Mouse (Mus musculus) urinary bladder, postnatal 25 days (tissue): ENCODE measurements at regions not wholly inside any gene's neighbourhood (a gene's known extent, or its start where the extent isn't known, plus 50 kb on each side); places are given as distances from the start of the nearest gene placed in this dataset.
A peak's percentile ranks its signal among the peaks of the same experiment; 100 is the strongest.

ENCODE experiments used
- DNase-seq: peaks from one replicate; pipeline ENCODE4 v3.0.0; 2022; ENCODE audit warnings: low spot score

- DNase-seq, result no peak
Measured at GRCm38 (mm10) chr1:190639846-190640245, 271.7 kb downstream of the Rps6kc1 start.

- DNase-seq, result peak; percentile 0
Measured at GRCm38 (mm10) chr1:190634935-190635334, 276.6 kb downstream of the Rps6kc1 start.

- DNase-seq, result peak; percentile 1
Measured at GRCm38 (mm10) chr1:190631641-190632040, 279.9 kb downstream of the Rps6kc1 start.

- DNase-seq, result no peak
Measured at GRCm38 (mm10) chr1:190630193-190630592, 281.4 kb downstream of the Rps6kc1 start.

- no peak for DNase-seq
Measured at GRCm38 (mm10) chr1:190623916-190624315, 287.7 kb downstream of the Rps6kc1 start.

GRCm38 (mm10) chr1:190600425-190600824, 311.1 kb downstream of the Rps6kc1 start:
- DNase-seq, result no peak

GRCm38 (mm10) chr1:190599622-190600021, 311.9 kb downstream of the Rps6kc1 start:
- no peak for DNase-seq

GRCm38 (mm10) chr1:190596209-190596608, 315.4 kb downstream of the Rps6kc1 start:
- no peak for DNase-seq

GRCm38 (mm10) chr1:190591621-190592020, 319.9 kb downstream of the Rps6kc1 start:
- no peak for DNase-seq

GRCm38 (mm10) chr1:190589586-190589985, 322.0 kb downstream of the Rps6kc1 start:
- DNase-seq, result no peak

GRCm38 (mm10) chr1:190583272-190583671, 328.3 kb downstream of the Rps6kc1 start:
- DNase-seq, result no peak

GRCm38 (mm10) chr1:190580653-190581052, 330.9 kb downstream of the Rps6kc1 start:
- no peak for DNase-seq

- no peak for DNase-seq
Measured at GRCm38 (mm10) chr1:190570981-190571380, 340.6 kb downstream of the Rps6kc1 start.

- no peak for DNase-seq
Measured at GRCm38 (mm10) chr1:190570563-190570962, 341.0 kb downstream of the Rps6kc1 start.

- DNase-seq, result no peak
Measured at GRCm38 (mm10) chr1:190566744-190567143, 344.8 kb downstream of the Rps6kc1 start.

- no peak for DNase-seq
Measured at GRCm38 (mm10) chr1:190562865-190563457, 348.6 kb downstream of the Rps6kc1 start.

- no peak for DNase-seq
Measured at GRCm38 (mm10) chr1:190560086-190560485, 351.5 kb downstream of the Rps6kc1 start.

- DNase-seq, result no peak
Measured at GRCm38 (mm10) chr1:190541892-190542291, 369.7 kb downstream of the Rps6kc1 start.

- DNase-seq, result no peak
Measured at GRCm38 (mm10) chr1:190532879-190533676, 362.6 kb upstream of the Prox1 start.

- no peak for DNase-seq
Measured at GRCm38 (mm10) chr1:190531224-190531623, 360.7 kb upstream of the Prox1 start.

GRCm38 (mm10) chr1:190530079-190530478, 359.6 kb upstream of the Prox1 start:
- no peak for DNase-seq

GRCm38 (mm10) chr1:190527545-190528137, 357.1 kb upstream of the Prox1 start:
- no peak for DNase-seq

GRCm38 (mm10) chr1:190526634-190527033, 356.1 kb upstream of the Prox1 start:
- no peak for DNase-seq
